Mouse (Mus musculus): ENCODE measurements around the gene 6430548M08Rik. TPM values are rescaled to one million over a fixed set of nuclear protein-coding genes. Genes with fewer than 3 reads are reported as not detected.

Gene 6430548M08Rik
- polyA plus RNA-seq, 1 experiment from 2014 or later, result 3.3 TPM

- H3K9ac ChIP-seq, result no peak overlapping the region
- 74% methylated on average over 6 of the region's 6 CpGs for WGBS
- no peaks in the 10 kb centered on the region for H3K36me3 ChIP-seq
- H3K9me3 ChIP-seq, result no peaks in the 10 kb centered on the region
- peak overlapping the region; percentile 94; the same call in 1 of the 2 replicates for H3K27ac ChIP-seq
- no peak overlapping the region for H3K4me3 ChIP-seq
- H3K4me1 ChIP-seq, result peaks cover 58% of the 10 kb centered on the region
- no peak overlapping the region for H3K4me2 ChIP-seq (replicated peaks)
- H3K27me3 ChIP-seq, result no peaks in the 10 kb centered on the region
- ATAC-seq (ENCODE audit: low FRiP score, low read depth), result no peak
Observed at GRCm38 (mm10) chr8:120189440-120189839, 75.5 kb downstream of the 6430548M08Rik start.

- peak overlapping the region; percentile 62 for H3K4me2 ChIP-seq (replicated peaks)
- H3K27me3 ChIP-seq, result no peaks in the 10 kb centered on the region
- H3K27ac ChIP-seq, result peak overlapping the region; percentile 94
- no peaks in the 10 kb centered on the region for H3K9me3 ChIP-seq
- H3K4me3 ChIP-seq, result no peak overlapping the region
- ATAC-seq (ENCODE audit: low FRiP score, low read depth), result no peak
- H3K36me3 ChIP-seq, result no peaks in the 10 kb centered on the region
- no peak overlapping the region for H3K9ac ChIP-seq
- peaks cover 50% of the 10 kb centered on the region for H3K4me1 ChIP-seq
- WGBS, result 76% methylated on average over 17 of the region's 17 CpGs
Observed at GRCm38 (mm10) chr8:120190107-120190809, 76.3 kb downstream of the 6430548M08Rik start.

- no peaks in the 10 kb centered on the region for H3K9me3 ChIP-seq
- peak; percentile 93 for ATAC-seq (ENCODE audit: low FRiP score, low read depth)
- H3K36me3 ChIP-seq, result no peaks in the 10 kb centered on the region
- H3K4me1 ChIP-seq, result peaks cover 43% of the 10 kb centered on the region
- H3K27me3 ChIP-seq, result no peaks in the 10 kb centered on the region
- peak overlapping the region; percentile 31 for H3K4me3 ChIP-seq
- peak overlapping the region; percentile 62 for H3K4me2 ChIP-seq (replicated peaks)
- H3K27ac ChIP-seq, result peak overlapping the region; percentile 94
- 22% methylated on average over 20 of the region's 20 CpGs for WGBS
- H3K9ac ChIP-seq, result peak overlapping the region; percentile 39
Observed at GRCm38 (mm10) chr8:120190810-120191413, 77.0 kb downstream of the 6430548M08Rik start.

DNA sequence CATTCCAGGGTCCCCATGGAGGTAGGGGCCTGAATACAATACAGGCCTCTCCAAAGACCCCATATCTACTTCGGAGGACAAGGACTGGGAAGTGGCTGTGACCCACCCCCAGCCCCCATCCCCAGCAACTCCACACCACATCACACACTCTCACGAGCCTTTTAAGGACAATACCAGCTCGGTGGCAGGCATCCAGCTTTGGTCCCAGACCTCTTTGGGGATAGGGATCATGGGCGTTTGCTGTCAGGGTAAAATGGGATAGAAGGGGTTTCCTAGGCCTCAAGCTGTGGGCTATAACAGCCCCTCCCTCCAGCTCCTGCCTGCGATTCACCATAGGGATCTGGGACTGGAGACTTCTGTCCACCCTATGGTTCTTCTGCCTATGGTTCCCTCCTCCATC is 77.7 kb downstream of the 6430548M08Rik start:
- Histone ChIP-seq H3K4me1 (peaks cover 36% of the 10 kb centered on the region), H3K4me3 (peak overlapping the region; percentile 31; the same call in 1 of the 2 replicates), H3K9me3 (no peaks in the 10 kb centered on the region), H3K9ac (peak overlapping the region; percentile 39), H3K27me3 (no peaks in the 10 kb centered on the region), H3K4me2 (replicated peaks) (peak overlapping the region; percentile 62), H3K27ac (peak overlapping the region; percentile 94), H3K36me3 (no peaks in the 10 kb centered on the region)
- ATAC-seq (ENCODE audit: low FRiP score, low read depth), result no peak
- 54% methylated on average over 5 of the region's 5 CpGs for WGBS

DNA sequence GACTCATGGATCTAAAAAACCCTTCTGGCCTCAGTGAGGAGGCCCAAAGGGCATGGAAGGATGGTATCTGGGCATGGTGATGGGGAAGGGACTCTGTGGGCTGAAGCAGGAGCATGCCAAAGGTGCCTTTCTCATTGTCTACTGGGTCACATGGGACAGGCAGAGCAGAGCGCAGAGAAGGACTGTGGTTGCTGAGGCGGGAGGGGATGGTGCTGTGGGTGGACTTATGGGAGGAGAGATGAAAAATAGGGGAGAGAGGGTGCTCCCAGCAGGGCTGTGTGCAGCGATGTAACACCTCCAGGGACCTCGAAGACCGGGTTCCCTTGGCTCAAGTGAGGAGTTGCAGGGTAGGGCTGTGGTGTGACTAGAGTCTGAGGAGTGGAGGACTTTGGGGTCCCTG is 78.2 kb downstream of the 6430548M08Rik start:
- 94% methylated on average over 5 of the region's 5 CpGs for WGBS

DNA sequence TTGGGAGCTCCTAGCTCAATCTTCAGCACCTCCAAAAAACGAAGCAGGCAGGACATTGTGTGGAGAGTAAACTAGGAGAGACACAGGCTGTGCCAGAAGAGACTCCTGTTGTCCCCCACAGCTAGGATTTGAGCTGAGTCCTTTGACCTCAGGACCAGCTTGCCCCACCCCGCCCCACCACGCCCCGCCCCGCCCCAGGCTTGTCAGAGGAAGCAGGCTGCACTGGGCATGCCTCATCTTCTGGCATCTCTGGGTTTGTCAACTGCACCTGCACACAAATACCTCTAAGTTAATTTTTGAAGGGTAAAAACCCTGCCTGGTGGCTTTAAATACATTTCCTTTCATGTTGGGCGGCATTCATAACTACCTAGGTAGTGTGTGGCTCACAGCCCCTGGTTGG is 87.4 kb downstream of the 6430548M08Rik start:
- no peaks in the 10 kb centered on the region for H3K27me3 ChIP-seq
- 81% methylated on average over 6 of the region's 6 CpGs for WGBS
- H3K4me2 ChIP-seq (replicated peaks), result no peak overlapping the region
- 0 out of 2 replicates have a peak, but pooled peaks cover 9% of the 10 kb centered on the region for H3K4me1 ChIP-seq
- no peak overlapping the region for H3K4me3 ChIP-seq
- peaks cover 9% of the 10 kb centered on the region; the same call in 1 of the 2 replicates for H3K9me3 ChIP-seq
- H3K9ac ChIP-seq, result no peak overlapping the region
- no peak overlapping the region for H3K27ac ChIP-seq
- no peak for ATAC-seq (ENCODE audit: low FRiP score, low read depth)
- H3K36me3 ChIP-seq, result no peaks in the 10 kb centered on the region

More for the DNA sequence above, 78.2 kb downstream of the 6430548M08Rik start:
- Histone ChIP-seq H3K36me3 (no peaks in the 10 kb centered on the region), H3K4me1 (peaks cover 31% of the 10 kb centered on the region), H3K4me2 (replicated peaks) (no peak overlapping the region), H3K9me3 (no peaks in the 10 kb centered on the region), H3K9ac (no peak overlapping the region), H3K27me3 (no peaks in the 10 kb centered on the region), H3K27ac (peak overlapping the region; percentile 94; the same call in 1 of the 2 replicates), H3K4me3 (no peak overlapping the region)
- no peak for ATAC-seq (ENCODE audit: low FRiP score, low read depth)

DNA sequence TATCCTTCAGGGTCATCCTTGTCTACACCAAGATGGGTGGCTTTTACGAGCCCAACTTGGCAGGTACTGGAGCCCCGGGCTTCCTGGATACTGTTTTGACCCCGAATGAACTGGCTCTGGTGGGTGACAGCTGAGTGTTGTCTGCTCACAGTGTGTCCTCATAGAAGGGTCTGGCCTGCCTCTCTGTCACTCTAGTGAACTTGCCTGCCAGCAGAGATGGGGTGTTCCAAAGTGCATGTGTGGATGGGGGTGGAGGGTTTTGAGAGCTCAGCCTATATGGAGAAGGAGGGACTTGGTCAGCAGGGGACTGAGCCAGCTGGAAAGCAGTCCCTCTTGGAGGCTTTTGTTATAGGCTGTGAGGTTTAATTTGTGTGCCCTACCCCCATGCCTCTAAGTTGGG is 88.6 kb downstream of the 6430548M08Rik start:
- Histone ChIP-seq H3K9ac (no peak overlapping the region), H3K4me3 (no peak overlapping the region), H3K4me1 (0 out of 2 replicates have a peak, but pooled peaks cover 9% of the 10 kb centered on the region), H3K4me2 (replicated peaks) (no peak overlapping the region), H3K9me3 (peaks cover 9% of the 10 kb centered on the region; the same call in 1 of the 2 replicates), H3K27ac (no peak overlapping the region), H3K27me3 (no peaks in the 10 kb centered on the region), H3K36me3 (no peaks in the 10 kb centered on the region)
- 60% methylated on average over 3 of the region's 3 CpGs for WGBS
- no peak for ATAC-seq (ENCODE audit: low FRiP score, low read depth)

- H3K4me3 ChIP-seq, result no peak overlapping the region
- WGBS, result 74% methylated on average over 7 of the region's 7 CpGs
- peaks cover 21% of the 10 kb centered on the region for H3K4me1 ChIP-seq
- no peaks in the 10 kb centered on the region for H3K27me3 ChIP-seq
- H3K9me3 ChIP-seq, result peaks cover 5% of the 10 kb centered on the region; the same call in 1 of the 2 replicates
- H3K4me2 ChIP-seq (replicated peaks), result no peak overlapping the region
- no peak for ATAC-seq (ENCODE audit: low FRiP score, low read depth)
- 0 out of 2 replicates have a peak overlapping the region, but pooled peaks have one; percentile 25 for H3K9ac ChIP-seq
- no peaks in the 10 kb centered on the region for H3K36me3 ChIP-seq
- no peak overlapping the region for H3K27ac ChIP-seq
Observed at GRCm38 (mm10) chr8:120204736-120205360, 90.9 kb downstream of the 6430548M08Rik start.

DNA sequence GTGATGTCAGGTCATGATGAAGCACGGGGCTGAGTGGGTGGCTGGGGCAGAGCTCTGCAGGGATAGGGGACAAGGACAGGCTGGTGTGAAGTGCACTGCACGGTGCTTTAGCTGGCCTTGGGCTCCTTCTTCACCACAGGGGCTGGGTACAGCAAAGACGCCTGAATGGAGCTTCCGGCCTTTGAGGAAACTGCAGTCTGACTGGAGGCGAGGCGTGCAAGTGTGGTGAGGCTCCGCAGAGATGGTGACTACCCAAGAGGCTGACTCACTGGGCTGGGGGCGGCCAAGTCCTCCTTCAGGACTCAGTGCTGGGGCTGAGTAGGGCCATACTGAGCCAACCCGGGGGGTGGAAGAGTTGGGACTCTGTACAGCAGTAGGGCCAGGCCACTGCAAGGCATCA is 92.0 kb downstream of the 6430548M08Rik start:
- WGBS, result 87% methylated on average over 9 of the region's 9 CpGs
- H3K27me3 ChIP-seq, result no peaks in the 10 kb centered on the region
- no peak overlapping the region for H3K9ac ChIP-seq

GRCm38 (mm10) chr8:120207364-120207763 is 93.4 kb downstream of the 6430548M08Rik start:
- 84% methylated on average over 8 of the region's 8 CpGs for WGBS
- Histone ChIP-seq H3K4me3 (no peak overlapping the region), H3K27ac (no peak overlapping the region), H3K9ac (no peak overlapping the region), H3K4me2 (replicated peaks) (no peak overlapping the region), H3K9me3 (no peaks in the 10 kb centered on the region), H3K4me1 (peaks cover 39% of the 10 kb centered on the region), H3K36me3 (no peaks in the 10 kb centered on the region), H3K27me3 (no peaks in the 10 kb centered on the region)
- ATAC-seq (ENCODE audit: low FRiP score, low read depth), result no peak

More for the DNA sequence above, 92.0 kb downstream of the 6430548M08Rik start:
- no peaks in the 10 kb centered on the region for H3K9me3 ChIP-seq
- H3K4me3 ChIP-seq, result no peak overlapping the region
- H3K27ac ChIP-seq, result no peak overlapping the region
- no peaks in the 10 kb centered on the region for H3K36me3 ChIP-seq
- peaks cover 31% of the 10 kb centered on the region for H3K4me1 ChIP-seq
- no peak overlapping the region for H3K4me2 ChIP-seq (replicated peaks)
- ATAC-seq (ENCODE audit: low FRiP score, low read depth), result no peak

DNA sequence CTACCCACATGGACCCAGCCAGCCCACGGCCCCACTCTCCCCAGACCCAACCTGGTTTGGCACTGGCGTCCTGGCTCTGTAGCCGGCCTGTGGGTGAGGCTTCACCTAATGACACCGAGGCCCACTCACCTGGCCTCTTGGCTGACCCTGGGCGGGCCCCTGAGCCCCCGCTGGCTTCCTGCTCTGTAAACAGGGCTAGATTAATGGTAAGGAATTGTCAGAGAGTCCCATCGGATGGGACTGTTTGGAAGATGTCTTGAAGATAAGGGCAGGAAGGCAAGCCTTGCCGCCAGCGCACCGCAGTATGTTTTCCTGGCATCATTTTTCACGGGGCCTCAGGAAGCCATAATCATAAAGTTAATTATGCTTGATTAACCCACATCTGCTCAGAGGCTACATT is 94.2 kb downstream of the 6430548M08Rik start:
- Histone ChIP-seq H3K4me1 (peaks cover 35% of the 10 kb centered on the region), H3K9me3 (no peaks in the 10 kb centered on the region), H3K27ac (no peak overlapping the region), H3K27me3 (no peaks in the 10 kb centered on the region), H3K36me3 (no peaks in the 10 kb centered on the region), H3K4me2 (replicated peaks) (no peak overlapping the region), H3K4me3 (no peak overlapping the region), H3K9ac (no peak overlapping the region)
- 29% methylated on average over 11 of the region's 11 CpGs for WGBS
- ATAC-seq (ENCODE audit: low FRiP score, low read depth), result no peak

GRCm38 (mm10) chr8:120211345-120211744 is 97.4 kb downstream of the 6430548M08Rik start:
- Histone ChIP-seq H3K4me1 (peaks cover 54% of the 10 kb centered on the region), H3K9me3 (no peaks in the 10 kb centered on the region), H3K36me3 (no peaks in the 10 kb centered on the region), H3K27ac (no peak overlapping the region), H3K27me3 (no peaks in the 10 kb centered on the region), H3K4me2 (replicated peaks) (no peak overlapping the region), H3K9ac (no peak overlapping the region), H3K4me3 (no peak overlapping the region)
- 12% methylated on average over 4 of the region's 4 CpGs for WGBS
- no peak; the same call in 1 of the 2 replicates for ATAC-seq (ENCODE audit: low FRiP score, low read depth)

Measured in limb, embryonic 13.5 days (tissue).